Mouse (Mus musculus) lung, adult 2 months (tissue): Measurements from ENCODE around the gene Eqtn. TPM values are rescaled to one million over a fixed set of nuclear protein-coding genes. Genes with fewer than 3 reads are reported as not detected.

Experiments used
- DNase-seq: peaks from one replicate; pipeline ENCODE4 v3.0.0; 2022
- H3K4me1 ChIP-seq: fragments of 200-500 bp; 2 replicates; pipeline ENCODE4 v1.6.1; 2011; ENCODE audit warnings: low read length; ENCODE audit not compliant: control insufficient read depth, insufficient read depth
- H3K4me3 ChIP-seq: fragments of 200-500 bp; replicated peaks from 2 replicates; pipeline ENCODE3; 2011; ENCODE audit warnings: low read depth, mild to moderate bottlenecking, control low read depth, low read length; ENCODE audit errors: extremely low read depth
- CTCF ChIP-seq: fragments of 200-500 bp; IDR thresholded peaks from 2 replicates; pipeline ENCODE4 v1.5.1; 2011; ENCODE audit warnings: mild to moderate bottlenecking, low read length, control low read depth; ENCODE audit not compliant: insufficient read depth
- POLR2A ChIP-seq: fragments of 200-500 bp; IDR thresholded peaks from 2 replicates; pipeline ENCODE4 v1.6.1; 2011; ENCODE audit warnings: low read depth, mild to moderate bottlenecking, control low read depth, low read length, borderline replicate concordance; ENCODE audit errors: extremely low read depth
- WGBS: fragments of 180-500 bp; shearing (Covaris S2); methylation state at CpG from one replicate; pipeline ENCODE4 v1.1.7; 2018; 5-methylcytosine and 5-hydroxymethylcytosine counted together
- polyA plus RNA-seq: library from polyadenylated mRNA; depleted of rRNA; stranded (reverse); fragments of >200 nt; gene quantifications from 2 replicates; pipeline ENCODE4 v1.2.3, GENCODE M21; 2012; rRNA removed

Eqtn gene
- not detected in 2 replicates for polyA plus RNA-seq

DNA sequence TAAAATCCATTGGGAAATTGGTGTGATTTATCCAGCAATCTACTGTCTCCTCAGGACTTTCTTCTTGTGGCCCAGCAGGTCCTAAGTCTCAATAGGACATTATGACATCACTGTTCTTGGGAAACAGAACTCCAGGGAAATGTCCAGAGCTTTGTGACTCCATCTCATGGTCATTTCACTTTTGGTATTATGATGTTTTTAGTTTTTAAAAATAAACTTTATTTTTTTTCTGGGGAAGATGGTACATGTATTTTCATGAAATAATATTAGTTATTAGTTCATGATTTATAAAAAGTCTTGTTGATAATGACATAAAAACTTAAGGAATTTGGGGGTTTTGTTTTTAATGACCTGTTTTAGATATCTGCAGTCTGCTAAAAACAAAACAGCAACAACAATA, at the start of gene Eqtn:
Eqtn (minus strand) TSS at position 101 of the 400 bp plus-strand sequence.
- TF ChIP-seq CTCF = no peak
- no peak for DNase-seq
- H3K4me3 ChIP-seq = no peak within 1 kb of the TSS
- no peaks in the 10 kb centered on the region for H3K4me1 ChIP-seq

DNA sequence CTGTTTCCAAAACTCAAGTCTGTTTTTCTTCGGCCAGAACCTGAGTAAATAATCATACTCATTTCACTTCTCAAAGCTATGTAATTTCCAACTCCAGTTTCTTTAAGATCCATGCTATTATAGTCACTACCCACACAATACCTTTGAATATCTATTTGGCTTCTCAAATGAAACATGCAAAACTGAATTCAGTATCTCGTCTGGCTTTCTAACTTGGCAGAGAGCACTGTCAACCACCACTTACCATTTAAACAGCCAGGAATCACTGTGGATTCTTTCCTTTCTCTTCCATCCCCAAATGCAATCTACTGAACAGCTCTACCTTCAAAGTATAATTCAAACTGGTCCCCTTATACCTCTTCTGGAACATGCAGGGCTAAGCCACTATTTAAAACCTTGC, 44.7 kb upstream of the Eqtn start:
- Histone ChIP-seq H3K4me3 (no peak overlapping the region), H3K4me1 (peaks cover 3% of the 10 kb centered on the region)
- TF ChIP-seq CTCF (no peak), POLR2A (no peak)
- DNase-seq = no peak
- 85% methylated on average over 2 of the region's 2 CpGs for WGBS

DNA sequence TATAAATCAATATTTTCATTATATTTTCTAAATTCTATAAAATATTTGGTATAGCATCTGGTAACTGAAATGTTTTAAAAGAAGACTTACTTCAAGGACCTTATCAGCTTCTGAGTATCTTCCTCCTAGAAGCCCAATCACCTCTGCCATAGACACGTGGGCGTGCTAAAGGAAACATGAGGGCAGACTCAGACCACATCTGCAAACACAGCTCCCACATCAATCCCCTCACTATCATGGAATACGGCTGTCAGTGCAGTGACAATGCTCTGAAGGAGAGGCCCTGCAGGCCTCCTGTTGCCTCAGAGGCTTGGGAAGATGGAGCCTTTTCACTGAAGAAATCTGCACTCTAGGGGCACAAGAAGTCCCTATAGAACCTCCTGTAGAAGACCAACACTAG, 24.1 kb upstream of the Eqtn start:
- Histone ChIP-seq H3K4me3 (no peak overlapping the region), H3K4me1 (no peaks in the 10 kb centered on the region)
- TF ChIP-seq POLR2A (no peak), CTCF (no peak)
- 75% methylated on average over 3 of the region's 3 CpGs for WGBS
- no peak for DNase-seq

DNA sequence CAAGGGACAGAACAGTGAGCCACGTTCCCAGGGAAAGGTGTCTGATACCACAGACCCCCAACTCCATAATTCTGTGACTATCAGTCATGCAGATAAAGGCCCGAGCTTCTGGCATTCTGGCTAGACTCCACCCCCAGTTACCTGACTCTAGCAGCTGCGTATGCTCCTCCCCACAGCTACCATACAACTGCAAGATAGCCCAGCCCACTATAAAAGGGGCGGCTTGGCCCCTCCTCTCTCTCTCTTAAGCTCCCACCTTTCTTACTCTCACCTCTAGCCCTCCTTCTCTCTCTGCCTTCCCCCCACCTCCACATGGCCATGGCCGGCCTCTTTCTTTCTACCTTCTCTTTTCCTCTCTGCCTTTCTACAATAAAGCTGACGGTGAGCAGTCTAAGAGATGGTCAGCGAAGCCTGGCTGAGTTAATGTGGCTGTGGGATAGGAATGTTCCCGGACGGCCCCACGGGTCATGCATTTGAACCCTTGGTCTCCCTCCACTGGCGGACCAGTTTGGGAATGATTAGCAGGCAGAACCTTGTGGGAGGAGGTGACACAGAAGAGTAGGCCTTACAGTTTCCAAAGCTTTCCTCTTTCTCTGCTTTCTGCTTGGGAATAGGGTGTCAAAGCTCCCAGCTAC, 12.7 kb upstream of the Eqtn start:
- no peak for DNase-seq
- no peak for TF ChIP-seq CTCF
- no peak for TF ChIP-seq POLR2A
- 80% methylated on average over 11 of the region's 11 CpGs for WGBS
- Histone ChIP-seq H3K4me1 (no peaks in the 10 kb centered on the region), H3K4me3 (no peak overlapping the region)

DNA sequence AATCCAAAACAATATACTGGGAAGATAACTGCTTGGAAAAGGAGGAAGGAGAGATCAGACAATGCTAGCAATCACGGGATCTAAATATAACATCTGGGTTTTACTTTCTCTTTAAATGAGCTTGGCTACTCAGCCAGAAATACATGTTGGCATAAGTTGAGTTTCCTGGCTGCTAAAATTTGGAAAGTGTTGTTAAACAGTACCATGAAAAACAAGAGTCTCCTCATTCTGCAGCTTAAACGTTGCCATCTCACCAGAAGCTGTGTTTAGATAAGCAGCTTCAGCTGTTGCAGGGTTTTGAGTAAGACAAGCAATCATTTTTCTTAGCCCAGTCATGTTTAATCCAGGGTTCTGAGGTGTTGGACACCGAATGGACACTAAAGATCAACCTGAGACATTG, 26.9 kb downstream of the Eqtn start:
- Histone ChIP-seq H3K4me3 (no peak overlapping the region), H3K4me1 (peaks cover 4% of the 10 kb centered on the region; the same call in 1 of the 2 replicates)
- WGBS = 21% methylated on average over 3 of the region's 3 CpGs
- DNase-seq = no peak
- no peak for TF ChIP-seq CTCF
- TF ChIP-seq POLR2A = no peak

DNA sequence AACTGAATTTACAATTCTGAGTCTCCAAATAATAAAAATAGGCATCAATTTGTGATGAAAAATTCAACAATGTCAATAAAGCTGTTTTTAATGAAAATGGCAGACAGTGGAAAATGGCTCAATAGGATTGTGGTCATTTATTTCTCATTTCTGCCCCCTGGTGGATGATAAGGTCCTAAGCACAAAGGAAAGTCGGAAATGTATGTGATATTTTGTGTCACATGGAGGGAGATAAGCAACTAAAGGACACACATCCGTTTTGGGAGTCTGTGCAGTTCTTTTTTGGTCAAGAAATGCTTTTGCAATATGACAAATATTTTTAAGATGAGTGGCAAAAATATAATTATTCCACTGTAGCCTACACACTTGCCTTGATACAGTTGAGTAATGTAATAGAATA, 27.9 kb downstream of the Eqtn start:
- TF ChIP-seq POLR2A (no peak), CTCF (peak; percentile 15; the same call in 1 of the 2 replicates)
- DNase-seq = no peak
- no peak overlapping the region for H3K4me3 ChIP-seq
- peaks cover 4% of the 10 kb centered on the region; the same call in 1 of the 2 replicates for H3K4me1 ChIP-seq
- WGBS = 11% methylated on average over 2 of the region's 2 CpGs

Other genes starting within 250 kb of the Eqtn start
- 76.1 and 78.6 TPM in 2 replicates for gene Tek, start 189.6 kb downstream of the Eqtn start, polyA plus RNA-seq
- 4.0 and 7.6 TPM in 2 replicates for gene Mysm1, start 50.3 kb upstream of the Eqtn start, polyA plus RNA-seq
- gene Jun, start 123.4 kb upstream of the Eqtn start, polyA plus RNA-seq = 176 and 282 TPM in 2 replicates